Mouse (Mus musculus) liver, postnatal 0 days (tissue): Measurements from ENCODE around the gene Zfhx2. TPM values are rescaled to one million over a fixed set of nuclear protein-coding genes. Genes with fewer than 3 reads are reported as not detected.

Experiments used
- ATAC-seq: fragments of 200-750 bp; cut with Nextera tagmentation; 2 replicates; pipeline ENCODE4 v1.8.0; 2017; ENCODE audit warnings: mild to moderate bottlenecking, moderate library complexity
- DNase-seq: peaks from one replicate; pipeline ENCODE4 v3.0.0-alpha.2; 2016
- H3K27ac ChIP-seq: fragments of 300-500 bp; sonication (generic); 2 replicates; pipeline ENCODE4 v1.5.1; 2014; ENCODE audit warnings: antibody characterized with exemption, moderate library complexity, mild to moderate bottlenecking, low read depth
- H3K27me3 ChIP-seq: fragments of 300-500 bp; sonication (generic); 2 replicates; pipeline ENCODE4 v1.6.1; 2014; ENCODE audit warnings: low read length, control low read depth, mixed read lengths; ENCODE audit not compliant: insufficient read depth
- H3K36me3 ChIP-seq: fragments of 300-500 bp; sonication (generic); replicated peaks from 2 replicates; pipeline ENCODE4 v1.6.1; 2014; ENCODE audit warnings: mild to moderate bottlenecking, control low read depth, low read length, moderate library complexity, mixed read lengths; ENCODE audit not compliant: insufficient read depth
- H3K4me1 ChIP-seq: fragments of 300-500 bp; sonication (generic); 2 replicates; pipeline ENCODE4 v1.6.1; 2014; ENCODE audit warnings: antibody characterized with exemption, mild to moderate bottlenecking, control low read depth; ENCODE audit not compliant: insufficient read depth
- H3K4me2 ChIP-seq: fragments of 300-500 bp; sonication (generic); 2 replicates; pipeline ENCODE4 v1.6.1; 2014; ENCODE audit warnings: low read depth, mild to moderate bottlenecking, low read length, moderate library complexity, mixed read lengths
- H3K4me3 ChIP-seq: fragments of 300-500 bp; sonication (generic); 2 replicates; pipeline ENCODE4 v1.5.1; 2014; ENCODE audit warnings: low read depth, low read length
- H3K9ac ChIP-seq: fragments of 300-500 bp; sonication (generic); replicated peaks from 2 replicates; pipeline ENCODE4 v1.6.1; 2014; ENCODE audit warnings: mild to moderate bottlenecking, moderate library complexity
- H3K9me3 ChIP-seq: fragments of 300-500 bp; sonication (generic); 2 replicates; pipeline ENCODE4 v1.6.1; 2016; ENCODE audit warnings: mild to moderate bottlenecking, control low read depth, low read length, mixed read lengths
- CTCF ChIP-seq: sonication (generic); IDR thresholded peaks from 2 replicates; pipeline ENCODE4 v1.5.1; 2016; ENCODE audit warnings: antibody characterized with exemption, low read depth
- EP300 ChIP-seq: IDR thresholded peaks from 2 replicates; pipeline ENCODE4 v1.6.1; 2016; ENCODE audit warnings: antibody characterized with exemption, low read depth, mild to moderate bottlenecking
- WGBS: fragments of 180-500 bp; shearing (Covaris S2); extraction: QIAGEN DNeasy Blood & Tissue Kit; methylation state at CpG from one replicate; pipeline ENCODE4 v1.1.7; 2014; ENCODE audit not compliant: insufficient replicate concordance; 5-methylcytosine and 5-hydroxymethylcytosine counted together
- polyA plus RNA-seq: library from polyadenylated mRNA; unstranded; fragments of >200 nt; fragmentation: Nextera tagmentation; extraction: Ambion mirVana; gene quantifications from 2 replicates; pipeline ENCODE4 v1.2.1, GENCODE M21; 2015

Gene Zfhx2
- polyA plus RNA-seq, 1 experiment from 2014 or later = 1.0 TPM

GRCm38 (mm10) chr14:55114759-55115701 is 22.9 kb upstream of the Zfhx2 start:
- ATAC-seq = peak; percentile 38
- 2% methylated on average over 58 of the region's 78 CpGs for WGBS
- Histone ChIP-seq H3K9ac (0 out of 2 replicates have a peak overlapping the region, but pooled peaks have one; percentile 3), H3K27me3 (peaks cover 68% of the 10 kb centered on the region), H3K27ac (no peak overlapping the region), H3K4me3 (peak overlapping the region; percentile 35), H3K36me3 (no peaks in the 10 kb centered on the region), H3K9me3 (no peaks in the 10 kb centered on the region), H3K4me1 (peaks cover 4% of the 10 kb centered on the region), H3K4me2 (peak overlapping the region; percentile 72)
- TF ChIP-seq CTCF = peak; percentile 29
- no peak for TF ChIP-seq EP300
- DNase-seq = peak; percentile 34

GRCm38 (mm10) chr14:55113975-55114645 is 22.0 kb upstream of the Zfhx2 start:
- ATAC-seq (no peak), DNase-seq (peak; percentile 37)
- no peaks in the 10 kb centered on the region for H3K36me3 ChIP-seq
- peaks cover 4% of the 10 kb centered on the region for H3K4me1 ChIP-seq
- WGBS = 11% methylated on average over 26 of the region's 26 CpGs
- peak overlapping the region; percentile 72; the same call in 1 of the 2 replicates for H3K4me2 ChIP-seq
- TF ChIP-seq EP300 (no peak), CTCF (peak; percentile 54)
- H3K9ac ChIP-seq = no peak overlapping the region
- no peak overlapping the region for H3K27ac ChIP-seq
- no peaks in the 10 kb centered on the region for H3K9me3 ChIP-seq
- H3K27me3 ChIP-seq = peaks cover 75% of the 10 kb centered on the region
- peak overlapping the region; percentile 35; the same call in 1 of the 2 replicates for H3K4me3 ChIP-seq

- DNase-seq = no peak
- Histone ChIP-seq H3K27me3 (peaks cover 79% of the 10 kb centered on the region), H3K4me3 (no peak overlapping the region), H3K27ac (no peak overlapping the region), H3K4me1 (peaks cover 4% of the 10 kb centered on the region), H3K9me3 (no peaks in the 10 kb centered on the region), H3K9ac (no peak overlapping the region), H3K4me2 (no peak overlapping the region), H3K36me3 (no peaks in the 10 kb centered on the region)
- TF ChIP-seq CTCF = no peak
- TF ChIP-seq EP300 = no peak
- 64% methylated on average over 51 of the region's 51 CpGs for WGBS
- ATAC-seq = no peak
Measured at GRCm38 (mm10) chr14:55113351-55113974, 21.3 kb upstream of the Zfhx2 start.

- H3K9me3 ChIP-seq = no peaks in the 10 kb centered on the region
- H3K36me3 ChIP-seq = no peaks in the 10 kb centered on the region
- no peak for TF ChIP-seq CTCF
- TF ChIP-seq EP300 = no peak
- ATAC-seq (no peak), DNase-seq (no peak)
- 75% methylated on average over 2 of the region's 2 CpGs for WGBS
- H3K9ac ChIP-seq = no peak overlapping the region
- no peak overlapping the region for H3K27ac ChIP-seq
- H3K4me2 ChIP-seq = no peak overlapping the region
- peaks cover 4% of the 10 kb centered on the region for H3K4me1 ChIP-seq
- no peak overlapping the region for H3K4me3 ChIP-seq
- peaks cover 69% of the 10 kb centered on the region for H3K27me3 ChIP-seq
Measured at GRCm38 (mm10) chr14:55111720-55112119, 19.6 kb upstream of the Zfhx2 start.

GRCm38 (mm10) chr14:55110076-55110475 is 18.0 kb upstream of the Zfhx2 start:
- ATAC-seq (no peak), DNase-seq (no peak)
- peaks cover 14% of the 10 kb centered on the region for H3K4me1 ChIP-seq
- H3K4me3 ChIP-seq = no peak overlapping the region
- H3K9me3 ChIP-seq = no peaks in the 10 kb centered on the region
- H3K9ac ChIP-seq = no peak overlapping the region
- no peak overlapping the region for H3K27ac ChIP-seq
- WGBS = 22% methylated on average over 9 of the region's 9 CpGs
- H3K4me2 ChIP-seq = no peak overlapping the region
- H3K27me3 ChIP-seq = peaks cover 53% of the 10 kb centered on the region
- no peaks in the 10 kb centered on the region for H3K36me3 ChIP-seq
- TF ChIP-seq CTCF (no peak), EP300 (no peak)
